Mouse (Mus musculus) yolk sac, embryonic 10.5 days (tissue): ENCODE measurements around the gene Zfp326.

ENCODE experiments used
- DNase-seq: peaks from one replicate; pipeline ENCODE4 v3.0.0-alpha.2; 2017; ENCODE audit warnings: low spot score

Gene Zfp326

DNA sequence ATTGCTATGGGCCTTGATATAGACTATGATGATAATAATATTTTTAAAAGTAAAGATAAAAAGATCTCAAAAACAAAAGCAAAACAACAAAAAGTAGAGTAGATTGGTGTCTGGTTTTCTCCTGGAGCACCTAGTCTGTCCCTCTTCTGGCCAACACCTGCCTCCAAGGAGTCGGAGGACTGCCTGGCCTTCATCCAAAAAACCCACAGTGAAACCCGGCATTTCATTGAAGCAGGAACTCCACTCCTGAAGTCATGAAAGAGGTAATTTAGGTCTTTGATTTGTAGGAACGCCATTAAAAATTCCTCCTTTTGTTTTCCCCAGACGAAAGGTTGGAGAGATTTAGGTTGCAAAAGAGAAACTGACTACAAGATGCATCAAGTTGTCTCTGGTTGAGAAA, 8.9 kb upstream of the Zfp326 start:
- DNase-seq: no peak

DNA sequence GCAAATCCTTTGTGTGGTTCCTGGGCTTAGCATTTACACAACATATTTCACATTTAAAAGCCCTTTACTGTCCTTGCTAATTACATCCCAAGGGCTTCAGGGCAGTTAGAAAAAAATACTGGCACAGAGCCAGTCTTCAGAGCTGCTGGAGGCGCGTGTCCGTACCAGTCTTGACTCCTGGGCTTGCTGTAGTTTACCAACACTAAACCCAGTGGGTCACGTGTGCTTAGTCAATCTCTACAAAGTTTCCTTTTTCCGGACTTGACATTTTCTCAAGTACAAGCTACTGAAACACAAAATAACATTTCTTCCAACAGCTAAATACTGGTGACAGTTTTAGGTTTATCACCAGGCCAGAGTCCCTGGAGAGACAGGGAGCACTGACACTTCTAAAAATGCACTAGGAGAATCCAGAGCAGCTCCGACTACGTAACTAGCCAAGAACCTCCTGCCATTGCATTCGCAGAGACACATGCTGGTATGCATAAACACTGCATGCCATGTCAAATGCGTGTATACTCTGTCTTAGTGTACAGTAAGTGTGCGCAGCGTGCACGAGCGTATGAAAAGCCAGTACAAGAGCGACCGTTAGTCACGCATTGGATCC, 8.4 kb upstream of the Zfp326 start:
- no peak for DNase-seq

DNA sequence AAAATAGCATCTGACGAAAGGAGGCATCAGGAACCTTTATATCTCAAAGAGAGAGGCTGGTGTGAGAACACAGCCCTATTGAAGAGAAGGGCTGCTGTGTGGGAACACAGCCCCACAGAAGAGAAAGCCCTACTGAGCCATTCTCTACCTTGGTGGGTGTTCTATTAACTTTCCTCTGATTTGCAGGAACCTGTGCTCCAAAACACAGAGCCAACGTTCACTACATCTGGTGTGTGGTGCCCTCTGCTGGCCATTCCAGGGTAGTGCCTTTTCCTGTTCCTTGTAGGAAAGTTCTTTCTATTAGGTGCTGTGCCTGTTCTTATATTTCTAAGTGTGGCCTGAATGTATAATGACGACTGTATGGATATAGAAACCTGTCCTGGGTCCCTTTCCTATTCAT, 7.8 kb upstream of the Zfp326 start:
- DNase-seq: peak; percentile 66

DNA sequence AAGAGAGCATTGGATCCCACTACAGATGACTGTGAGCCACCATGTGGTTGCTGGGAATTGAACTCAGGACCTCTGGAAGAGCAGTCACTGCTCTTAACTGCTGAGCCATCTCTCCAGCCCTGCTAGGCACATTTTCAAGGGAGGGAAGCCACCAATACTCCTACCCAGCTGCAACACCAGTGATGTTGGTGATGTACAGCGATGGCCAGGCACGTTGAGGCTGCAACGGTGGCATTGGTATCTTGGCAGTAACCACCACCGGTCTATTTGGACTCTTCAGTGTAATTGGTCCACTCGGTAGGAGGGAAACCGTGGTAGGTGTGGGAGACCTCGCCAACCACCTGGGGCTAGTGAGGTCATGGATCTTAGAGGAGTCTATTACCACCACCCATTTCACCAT, 6.6 kb upstream of the Zfp326 start:
- no peak for DNase-seq

DNA sequence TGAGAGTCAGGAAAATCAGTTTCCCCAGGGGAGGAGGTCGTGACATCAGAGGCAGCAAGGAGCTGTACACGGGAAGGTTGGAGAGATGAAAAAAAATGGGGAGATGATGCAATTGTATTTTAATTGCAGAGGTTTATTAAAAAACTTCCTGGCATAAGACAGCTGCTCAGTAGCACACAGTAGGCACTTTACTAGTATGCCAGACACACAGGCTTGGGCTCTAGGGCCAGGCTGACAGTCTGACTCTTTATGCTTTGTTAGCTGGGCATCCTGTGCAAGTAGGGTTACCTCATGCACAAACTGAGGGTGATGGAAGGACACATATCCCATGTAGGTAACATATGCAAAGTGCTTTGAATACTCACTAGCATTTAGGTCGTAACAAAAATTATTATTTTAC, 5.2 kb upstream of the Zfp326 start:
- no peak for DNase-seq

DNA sequence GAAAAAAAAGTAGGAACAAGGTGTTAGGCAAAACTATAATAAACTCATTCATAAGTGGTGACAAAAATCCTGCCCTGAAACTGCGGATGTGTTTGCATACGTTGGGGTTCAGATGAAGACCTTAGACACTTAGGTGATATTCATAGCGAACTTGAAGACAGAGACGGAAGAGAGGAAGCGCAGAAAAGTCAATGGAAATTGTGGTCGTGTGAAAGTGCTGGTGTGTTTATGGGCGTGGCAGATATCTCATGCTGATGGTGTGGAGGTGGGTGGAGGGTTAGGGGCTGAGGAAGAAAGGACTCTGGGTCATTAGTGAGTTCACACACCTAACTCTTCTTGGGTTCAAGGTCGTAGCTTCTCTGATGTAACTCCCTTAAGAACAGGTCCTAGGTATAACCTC, 4.2 kb upstream of the Zfp326 start:
- no peak for DNase-seq

DNA sequence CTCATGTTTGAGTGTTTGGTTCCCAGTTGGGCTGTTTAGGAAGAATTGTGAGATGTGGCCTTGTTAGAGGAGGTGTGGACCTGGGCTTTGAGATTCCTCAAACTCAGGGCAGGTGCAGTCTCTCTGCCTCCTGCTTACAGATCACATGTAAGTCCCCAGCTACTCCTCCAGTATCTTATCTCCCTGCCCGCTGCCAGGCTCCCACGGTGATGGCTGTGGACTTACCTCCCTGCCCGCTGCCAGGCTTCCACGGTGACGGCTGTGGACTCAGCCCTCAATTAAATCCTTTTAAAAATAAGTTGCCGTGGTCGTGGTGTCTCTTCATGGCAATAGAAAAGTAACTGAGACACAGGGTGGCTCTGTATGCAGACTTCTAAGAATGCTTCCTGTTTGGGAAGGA, 3.4 kb upstream of the Zfp326 start:
- no peak for DNase-seq

DNA sequence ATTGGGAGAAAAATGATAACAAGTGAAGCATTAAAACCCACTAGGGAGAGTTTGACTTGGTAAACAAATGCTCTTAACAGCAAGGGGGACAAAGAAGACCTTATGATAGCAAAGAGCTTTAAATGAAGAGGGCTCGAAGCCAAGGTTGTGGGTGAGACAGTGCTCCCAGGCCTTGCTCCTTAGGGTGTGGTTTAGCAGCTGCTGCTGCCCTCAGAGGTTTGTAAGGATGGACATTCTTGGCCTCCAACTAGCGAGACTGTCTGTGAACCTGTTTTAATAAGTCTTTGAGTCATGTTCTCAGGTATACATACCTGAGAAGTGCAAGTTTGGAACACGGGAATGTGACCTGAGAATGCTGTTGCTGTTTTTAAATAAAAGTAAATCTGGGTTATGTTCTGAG, 2.6 kb upstream of the Zfp326 start:
- DNase-seq: no peak

DNA sequence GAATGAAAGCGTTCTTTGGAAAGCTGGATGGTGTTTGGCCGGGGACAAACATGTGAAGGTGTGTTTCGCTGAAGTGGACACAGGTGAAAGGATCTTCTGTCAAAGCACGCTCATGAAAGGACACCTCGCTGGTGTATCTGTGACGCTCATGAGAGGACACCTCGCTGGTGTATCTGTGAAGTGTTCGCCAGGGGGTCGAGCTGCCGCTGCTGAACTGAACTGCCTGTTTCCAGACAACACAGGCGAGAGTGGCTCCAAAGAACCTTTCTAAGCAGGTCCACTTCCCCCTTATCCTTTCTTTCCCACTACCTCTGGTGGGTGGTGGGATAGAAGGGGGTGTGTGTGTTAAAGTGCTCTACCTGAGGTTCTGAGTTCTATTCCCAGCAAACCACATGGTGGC, 1.9 kb upstream of the Zfp326 start:
- no peak for DNase-seq

DNA sequence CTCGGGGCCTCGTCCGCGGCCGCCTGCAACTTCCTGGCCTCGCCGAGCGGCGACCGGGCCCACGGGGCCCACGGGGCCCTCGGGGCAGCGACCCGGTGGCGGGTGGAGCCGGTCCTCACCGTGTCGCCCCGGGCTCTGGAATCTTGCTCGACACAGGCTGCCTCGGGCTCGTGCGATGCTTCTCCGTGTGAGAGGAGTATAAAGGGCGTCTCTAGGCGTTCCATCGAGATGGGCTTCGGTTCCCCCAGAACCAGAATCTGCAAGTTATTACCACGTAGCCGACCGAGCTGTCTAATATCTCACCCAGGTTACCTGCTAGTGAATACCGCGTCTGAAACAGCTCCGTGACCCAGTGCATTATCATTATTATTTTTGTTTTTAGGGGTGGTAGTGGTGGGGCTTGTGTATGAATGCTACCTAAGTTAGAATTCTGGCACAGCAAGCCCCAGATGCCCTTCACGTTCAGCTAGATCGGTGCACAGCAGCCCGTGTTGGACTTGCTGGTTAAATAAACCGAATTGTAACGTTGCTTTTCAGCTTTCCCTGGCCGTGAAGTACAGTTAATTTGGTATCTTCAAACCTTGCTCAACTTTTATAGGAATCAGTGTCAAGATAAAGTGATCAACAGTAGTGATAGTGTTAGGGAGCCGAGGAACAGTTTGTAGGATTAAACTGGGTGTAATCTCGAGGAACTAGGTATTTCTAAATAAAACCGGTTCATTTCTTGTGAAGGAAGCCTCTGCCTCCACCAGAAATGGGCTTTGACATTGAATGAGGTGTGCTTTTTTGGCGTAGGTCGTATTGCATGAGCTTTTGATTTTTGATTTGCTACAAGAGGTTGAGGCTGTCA, 785 bp downstream of the Zfp326 start:
- DNase-seq: no peak

DNA sequence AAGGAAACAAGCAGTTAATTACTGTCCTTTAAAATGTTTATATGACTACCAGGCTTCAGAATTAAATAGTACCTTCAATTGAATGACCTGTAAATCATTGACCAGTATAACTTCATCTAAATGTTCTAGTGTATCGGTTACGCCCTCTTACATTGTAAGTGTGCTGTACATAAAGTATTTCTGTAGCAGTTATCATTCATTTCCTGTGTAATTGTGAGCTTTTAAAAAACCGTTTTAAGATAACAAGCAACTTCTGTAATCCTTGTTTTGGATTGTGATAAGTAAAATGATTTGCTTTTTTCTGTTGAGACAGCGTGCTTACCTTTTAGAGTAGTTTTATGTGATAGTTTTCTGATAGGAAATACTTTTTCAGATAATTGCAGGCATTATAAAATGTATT, 11.0 kb downstream of the Zfp326 start:
- no peak for DNase-seq

DNA sequence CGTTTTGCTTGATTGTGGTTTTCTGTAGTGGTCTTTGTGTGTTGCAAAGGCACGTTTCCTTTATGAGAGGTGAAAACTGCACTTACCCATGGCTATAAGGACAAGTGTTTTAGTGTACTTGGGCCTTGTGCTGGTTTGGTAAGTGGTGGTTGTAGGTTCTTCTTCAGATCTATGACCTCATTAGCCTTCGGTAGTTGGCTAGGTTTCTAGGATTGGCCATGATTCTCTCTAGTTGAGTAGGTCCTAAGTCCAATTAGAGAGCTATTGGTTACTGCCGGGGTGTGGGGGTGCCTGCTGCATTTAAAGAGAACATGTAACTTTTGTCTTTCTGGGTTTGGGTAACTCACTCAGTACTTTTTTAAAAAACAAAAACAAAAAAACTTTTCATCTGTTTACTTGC, 21.8 kb downstream of the Zfp326 start:
- no peak for DNase-seq

DNA sequence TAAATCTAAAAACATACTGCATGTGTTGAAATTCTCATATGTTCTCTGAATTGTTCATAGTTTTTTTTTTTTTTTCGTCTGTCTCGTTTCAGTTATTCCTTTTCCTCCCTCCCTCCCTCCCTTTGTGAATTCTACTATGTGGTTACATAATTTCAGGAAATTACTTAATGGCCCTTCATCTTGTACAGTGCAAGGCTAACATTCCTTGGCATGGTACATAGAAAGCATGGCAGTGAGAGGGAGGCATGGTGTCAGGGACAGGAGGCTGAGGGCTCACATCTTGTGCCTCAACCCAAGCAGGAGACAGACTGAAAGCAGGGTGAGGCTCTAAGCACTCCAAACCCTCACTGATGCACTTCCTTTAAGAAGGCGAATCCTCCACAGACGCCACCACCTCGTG, 32.8 kb downstream of the Zfp326 start:
- no peak for DNase-seq

DNA sequence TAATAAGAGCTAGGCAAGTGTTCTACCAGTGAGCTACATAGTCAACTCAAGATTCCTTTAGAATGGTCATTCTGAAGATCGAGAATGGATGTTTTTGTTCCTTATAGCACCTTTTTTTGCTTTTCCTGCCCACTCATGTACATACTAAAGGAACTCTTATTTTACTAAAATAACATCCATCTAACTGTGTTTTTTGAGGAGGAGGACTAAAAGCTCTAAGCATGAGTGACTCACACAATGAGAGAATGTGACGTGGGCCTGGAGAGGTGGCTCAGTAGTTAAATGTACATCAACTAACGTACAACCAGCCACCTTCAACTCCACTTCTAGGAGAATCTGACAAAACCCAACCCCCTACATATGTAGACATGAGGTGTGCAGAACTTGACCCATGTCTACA, 33.3 kb downstream of the Zfp326 start:
- no peak for DNase-seq

DNA sequence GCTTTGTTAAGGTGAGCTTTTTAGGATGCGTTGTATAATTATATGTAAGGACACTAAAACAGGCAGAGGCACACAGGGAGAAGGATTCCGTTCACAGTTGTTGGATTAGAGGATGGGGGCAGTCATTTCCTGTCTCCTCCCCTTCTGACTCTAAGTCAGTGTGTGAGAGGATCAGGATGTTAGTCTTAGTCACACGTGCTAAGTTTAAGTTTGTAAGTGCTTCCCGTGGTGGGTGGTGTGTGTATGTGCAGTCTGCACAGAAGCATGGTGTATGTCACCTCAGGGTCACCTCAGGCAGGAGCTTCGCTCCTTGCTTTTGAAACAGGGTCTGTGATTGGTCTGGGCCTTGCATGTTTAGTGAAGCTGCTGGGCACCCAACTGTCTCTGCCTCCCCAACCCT, 35.1 kb downstream of the Zfp326 start:
- DNase-seq: no peak

DNA sequence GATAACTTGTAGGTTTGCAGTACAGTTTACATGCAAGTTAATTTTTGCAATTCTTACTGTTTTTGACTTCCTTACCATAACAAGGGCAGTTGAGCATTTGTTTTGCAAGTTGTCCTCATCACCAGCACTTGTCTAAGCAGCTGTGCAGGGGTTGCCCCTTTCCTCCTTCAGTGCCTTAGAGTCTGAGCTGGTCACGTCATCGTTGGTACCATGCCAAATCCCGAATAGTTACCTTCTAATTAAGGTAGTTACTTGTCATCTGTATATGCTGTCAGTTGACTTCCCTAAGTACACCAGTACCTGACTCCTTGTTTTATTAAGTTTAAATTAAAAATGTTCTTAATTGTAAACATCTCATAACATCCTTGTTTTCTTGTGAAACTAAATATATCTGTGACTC, 41.0 kb downstream of the Zfp326 start:
- DNase-seq: no peak

DNA sequence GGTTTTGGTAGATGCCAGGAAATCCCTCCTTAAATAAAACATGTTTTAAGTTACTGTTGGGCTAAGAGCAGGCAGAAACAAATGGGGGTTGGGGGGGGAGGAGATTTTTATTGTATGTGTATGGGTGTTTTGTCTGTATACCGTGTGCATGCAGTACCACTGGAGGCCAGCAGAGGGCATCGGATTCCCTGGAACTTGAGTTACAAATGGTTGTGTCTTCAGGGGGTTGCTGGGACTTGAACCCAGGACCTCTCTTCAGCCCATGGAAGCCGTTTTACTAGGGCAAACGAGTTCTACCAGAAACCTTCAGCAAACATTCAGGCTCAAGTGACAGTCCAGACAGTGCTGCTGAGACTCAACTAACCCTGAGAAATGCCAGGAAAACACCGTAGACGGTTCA, 41.9 kb downstream of the Zfp326 start:
- no peak for DNase-seq

DNA sequence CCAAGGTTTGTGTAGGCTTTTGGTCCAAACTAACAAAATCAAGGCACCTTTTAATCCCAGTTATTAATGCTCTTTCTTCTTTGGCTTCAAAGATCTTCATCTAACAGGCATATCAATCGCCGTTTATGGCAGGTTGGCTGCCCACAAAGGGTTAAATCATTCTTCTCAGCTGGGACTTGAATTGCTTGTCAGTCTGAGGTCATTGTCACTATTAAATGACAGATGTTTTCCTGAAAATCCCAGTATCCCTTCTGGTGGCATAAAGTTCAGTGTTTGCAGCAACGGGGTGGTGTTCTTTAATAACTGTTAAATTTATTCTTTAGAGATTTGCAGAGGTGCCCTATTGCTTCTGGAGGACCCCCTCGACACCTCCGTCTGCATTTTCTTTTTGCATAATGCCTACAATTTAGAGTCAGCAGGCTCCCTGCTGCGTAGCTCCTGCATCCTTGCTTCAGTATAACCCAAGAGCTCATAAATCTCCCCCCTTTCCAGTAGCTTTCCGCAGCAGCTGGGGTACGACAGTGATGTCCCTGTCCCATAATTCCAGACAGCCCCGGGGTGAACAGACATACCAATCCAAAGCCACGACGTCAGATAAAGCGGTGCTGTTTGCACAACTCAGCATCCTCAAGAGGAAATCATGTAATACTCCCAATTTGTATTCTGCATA, 46.6 kb downstream of the Zfp326 start:
- DNase-seq: no peak

DNA sequence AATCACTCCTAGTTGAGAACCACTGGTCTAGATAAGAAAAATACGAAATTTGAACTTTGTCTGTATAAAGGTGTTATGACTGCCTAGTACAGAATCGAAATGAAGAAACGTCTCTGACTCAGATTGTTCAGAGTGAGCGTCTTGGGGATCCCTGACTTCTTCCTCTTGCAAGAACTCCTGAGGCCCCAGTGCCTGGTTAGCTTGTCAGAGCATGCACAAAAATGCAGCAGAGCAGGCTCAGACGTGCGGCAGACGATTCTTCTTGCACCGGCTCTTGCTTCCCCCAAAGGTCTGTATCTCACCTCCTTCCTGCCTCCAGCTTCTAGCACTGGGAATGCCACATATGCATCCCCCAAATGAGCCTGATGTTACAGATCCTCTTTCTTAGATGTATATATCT, 48.0 kb downstream of the Zfp326 start:
- no peak for DNase-seq

DNA sequence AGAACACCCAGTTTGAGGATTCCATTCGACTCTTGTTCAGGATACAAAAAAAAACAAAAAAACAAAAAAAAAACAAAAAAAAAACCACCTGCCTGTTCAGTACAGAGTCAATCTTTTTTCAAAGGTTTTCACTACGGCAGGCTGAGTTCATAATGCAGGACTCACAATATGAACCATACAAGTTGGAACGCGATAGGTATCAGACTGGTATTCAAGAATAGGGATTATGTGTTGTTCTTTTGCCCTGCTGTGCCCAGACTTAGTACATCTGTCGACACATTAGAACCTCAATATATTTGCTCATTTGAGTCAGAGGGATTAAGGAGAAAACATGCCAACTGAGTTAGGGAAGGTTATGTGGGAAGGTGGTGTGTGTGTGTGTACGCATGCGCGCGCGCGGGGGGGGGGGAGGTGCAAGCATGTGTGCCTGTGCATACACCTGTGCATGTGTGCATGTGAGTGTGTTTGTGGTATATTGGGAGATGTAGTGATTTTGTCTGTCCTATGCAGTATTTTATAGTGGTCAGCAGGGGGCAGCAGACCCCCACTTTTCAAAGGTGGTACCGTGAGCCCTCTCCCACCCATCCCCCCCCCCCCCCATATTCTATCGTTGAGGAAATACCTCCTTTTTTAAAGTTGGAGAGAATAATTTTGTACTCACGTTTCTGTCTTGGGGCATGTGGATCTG, 49.3 kb downstream of the Zfp326 start:
- no peak for DNase-seq

DNA sequence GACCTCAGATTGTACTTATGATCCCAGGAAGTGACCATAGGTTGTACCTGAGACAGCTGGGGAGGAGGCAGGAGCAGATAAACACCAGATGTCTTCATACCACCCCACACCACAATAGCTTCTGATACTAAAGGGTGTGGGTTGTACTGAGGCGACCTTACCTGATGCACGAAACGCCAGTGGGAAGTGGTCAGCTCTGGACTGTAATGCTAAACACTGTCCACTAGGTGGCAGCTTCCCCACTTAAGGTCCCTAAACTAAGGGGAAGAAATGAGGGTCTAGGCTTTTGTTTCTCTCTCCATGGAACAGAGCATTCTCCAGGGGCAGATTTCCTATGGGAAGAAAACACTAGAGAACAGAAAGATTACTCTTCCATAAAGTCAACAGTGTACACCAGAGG, 53.9 kb downstream of the Zfp326 start:
- DNase-seq: no peak

DNA sequence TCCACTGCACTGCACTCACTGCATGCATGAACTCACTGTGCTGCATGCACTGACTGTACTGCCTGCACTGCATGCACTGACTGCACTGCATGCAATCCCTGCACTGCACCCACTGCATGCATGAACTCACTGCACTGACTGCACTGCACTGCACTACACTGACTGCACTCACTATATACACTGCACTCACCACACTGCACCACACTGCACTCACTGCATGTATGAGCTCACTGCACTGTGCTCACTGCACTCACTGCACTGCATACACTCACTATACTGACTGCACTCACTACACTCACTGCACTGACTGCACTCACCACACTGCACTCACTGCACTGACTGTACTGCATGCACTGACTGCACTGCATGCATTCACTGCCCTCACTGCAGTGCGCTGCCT, 56.0 kb downstream of the Zfp326 start:
- no peak for DNase-seq

DNA sequence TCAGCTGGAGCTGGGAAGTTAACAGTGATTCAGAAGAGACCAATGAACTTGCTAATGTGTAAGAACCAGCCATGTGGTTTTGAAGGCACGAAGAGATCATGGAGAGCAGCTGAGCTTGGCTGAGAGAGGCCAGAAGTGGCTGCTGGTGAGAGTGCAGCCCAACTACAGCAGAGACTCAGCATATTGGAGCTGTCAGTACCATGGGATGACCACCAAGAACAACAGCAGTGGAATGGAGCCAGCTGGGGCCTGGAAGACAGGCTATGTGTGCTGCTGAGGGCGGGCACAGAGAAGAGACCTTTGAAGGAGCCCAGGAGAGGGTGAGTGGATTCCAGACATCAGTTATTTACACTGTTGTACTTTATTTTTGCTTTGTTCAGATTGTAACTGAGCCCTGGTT, 65.6 kb downstream of the Zfp326 start:
- no peak for DNase-seq
